In the genomic region with DNA sequence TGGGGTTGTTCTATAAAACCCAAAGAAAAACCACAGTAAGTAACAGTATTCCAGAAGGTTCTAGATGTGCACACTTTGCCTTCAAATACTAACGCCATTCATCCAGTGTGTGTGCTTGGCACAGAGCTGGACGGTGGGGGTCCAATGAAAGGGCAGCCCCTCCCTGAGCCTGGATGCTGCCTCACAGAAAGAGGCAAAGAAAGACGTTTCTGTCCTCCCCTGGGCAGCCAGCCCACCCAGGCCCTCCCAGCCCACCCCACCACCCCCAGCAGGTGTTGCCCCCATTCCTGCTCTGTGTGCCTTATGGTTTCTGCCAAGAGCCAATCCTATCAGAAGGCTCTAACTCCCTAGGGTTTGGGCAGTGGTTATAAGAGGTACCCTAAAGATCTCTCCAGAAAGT, we compare ENCODE assay signal across 12 mouse cellular contexts. TPM values are rescaled to one million over a fixed set of nuclear protein-coding genes. Genes with fewer than 3 reads are reported as not detected.
A peak's percentile ranks its signal among the peaks of the same experiment; 100 is the strongest.
DNase-seq lines count a peak whose midpoint lies in the region; ATAC-seq and TF ChIP-seq lines count a peak whose summit lies in the region.
"Had no signal": no experiment of that assay in that cellular context is flagged by ENCODE, and none has a peak within 500 bp of the region (broad histone marks: within the 10 kb centered on the region; RNA-seq: fewer than 3 reads in every experiment).

No protein-coding gene starts in this region.

- no peak for TF ChIP-seq CTCF in lung, embryonic 14.5 days (IDR thresholded peaks at IDR 0.05; ENCODE audit: low read depth)
- TF ChIP-seq CTCF in embryonic fibroblast, embryonic 13.5 days (IDR thresholded peaks at IDR 0.05; ENCODE audit: borderline replicate concordance, insufficient read depth, low read length) = no peak

- WGBS in heart, embryonic 12.5 days = 62% methylated on average over 3 of the region's 3 CpGs
- 64% methylated on average over 3 of the region's 3 CpGs for WGBS in heart, embryonic 11.5 days (ENCODE audit: insufficient replicate concordance)
- 46% methylated on average over 3 of the region's 3 CpGs for WGBS in lung, embryonic 14.5 days
- 35% methylated on average over 3 of the region's 3 CpGs for WGBS in neural tube, embryonic 15.5 days

- H3K27ac ChIP-seq in heart, embryonic 12.5 days (ENCODE audit: poor library complexity, severe bottlenecking) = no peak overlapping the region; the same call in 1 of the 2 replicates
- no peak overlapping the region for H3K27ac ChIP-seq in heart, embryonic 11.5 days (ENCODE audit: low read depth, low read length)
- peak overlapping the region; percentile 99 for H3K27ac ChIP-seq in lung, embryonic 14.5 days (ENCODE audit: low read depth)
- H3K27ac ChIP-seq in embryonic fibroblast, embryonic 13.5 days (ENCODE audit: insufficient read depth, low read length) = peak overlapping the region; percentile 99
- peak overlapping the region; percentile 72 for H3K27ac ChIP-seq in neural tube, embryonic 15.5 days (replicated peaks)

- H3K9me3 ChIP-seq in heart, embryonic 12.5 days (replicated peaks) = no peaks in the 10 kb centered on the region
- H3K9me3 ChIP-seq in heart, embryonic 11.5 days (replicated peaks; ENCODE audit: control insufficient read depth, low read length) = no peaks in the 10 kb centered on the region
- no peaks in the 10 kb centered on the region for H3K9me3 ChIP-seq in lung, embryonic 14.5 days (ENCODE audit: low read depth, low read length)
- H3K9me3 ChIP-seq in neural tube, embryonic 15.5 days (replicated peaks) = no peaks in the 10 kb centered on the region

- H3K4me3 ChIP-seq in heart, embryonic 12.5 days = no peak overlapping the region
- no peak overlapping the region for H3K4me3 ChIP-seq in heart, embryonic 11.5 days (ENCODE audit: low read depth, low read length)
- 0 out of 2 replicates have a peak overlapping the region, but pooled peaks have one; percentile 1 for H3K4me3 ChIP-seq in lung, embryonic 14.5 days (ENCODE audit: low read depth, low read length)
- no peak overlapping the region for H3K4me3 ChIP-seq in embryonic fibroblast, embryonic 13.5 days (ENCODE audit: insufficient read depth, low read length)
- no peak overlapping the region for H3K4me3 ChIP-seq in neural tube, embryonic 15.5 days (replicated peaks)

- H3K9ac ChIP-seq in heart, embryonic 12.5 days = 0 out of 2 replicates have a peak overlapping the region, but pooled peaks have one; percentile 59
- H3K9ac ChIP-seq in heart, embryonic 11.5 days (ENCODE audit: low read depth, low read length) = no peak overlapping the region
- H3K9ac ChIP-seq in lung, embryonic 14.5 days = no peak overlapping the region
- H3K9ac ChIP-seq in neural tube, embryonic 15.5 days (replicated peaks) = no peak overlapping the region

- H3K4me2 ChIP-seq in heart, embryonic 12.5 days = no peak overlapping the region
- H3K4me2 ChIP-seq in heart, embryonic 11.5 days = no peak overlapping the region
- H3K4me2 ChIP-seq in lung, embryonic 14.5 days = peak overlapping the region; percentile 83; the same call in 1 of the 2 replicates
- no peak overlapping the region for H3K4me2 ChIP-seq in neural tube, embryonic 15.5 days

- no peaks in the 10 kb centered on the region for H3K27me3 ChIP-seq in heart, embryonic 12.5 days (replicated peaks)
- peaks cover 2% of the 10 kb centered on the region; the same call in 1 of the 2 replicates for H3K27me3 ChIP-seq in heart, embryonic 11.5 days (ENCODE audit: control insufficient read depth, insufficient read depth, low read length)
- no peaks in the 10 kb centered on the region for H3K27me3 ChIP-seq in lung, embryonic 14.5 days (ENCODE audit: insufficient read depth, low read length)
- peaks cover 3% of the 10 kb centered on the region; the same call in 1 of the 2 replicates for H3K27me3 ChIP-seq in neural tube, embryonic 15.5 days (replicated peaks)

- no peaks in the 10 kb centered on the region for H3K36me3 ChIP-seq in heart, embryonic 12.5 days
- H3K36me3 ChIP-seq in heart, embryonic 11.5 days (ENCODE audit: control insufficient read depth, insufficient read depth, low read length) = no peaks in the 10 kb centered on the region
- no peaks in the 10 kb centered on the region for H3K36me3 ChIP-seq in lung, embryonic 14.5 days (ENCODE audit: insufficient read depth)
- no peaks in the 10 kb centered on the region for H3K36me3 ChIP-seq in neural tube, embryonic 15.5 days

- H3K4me1 ChIP-seq in heart, embryonic 12.5 days (replicated peaks) = peaks cover 59% of the 10 kb centered on the region
- H3K4me1 ChIP-seq in heart, embryonic 11.5 days (ENCODE audit: control insufficient read depth, insufficient read depth, low read length) = peaks cover 45% of the 10 kb centered on the region
- H3K4me1 ChIP-seq in lung, embryonic 14.5 days (ENCODE audit: insufficient read depth) = peaks cover 40% of the 10 kb centered on the region
- peaks cover 18% of the 10 kb centered on the region for H3K4me1 ChIP-seq in embryonic fibroblast, embryonic 13.5 days (ENCODE audit: control insufficient read depth, insufficient read depth, low read length)
- H3K4me1 ChIP-seq in neural tube, embryonic 15.5 days = peaks cover 57% of the 10 kb centered on the region

- ATAC-seq in heart, embryonic 12.5 days (ENCODE audit: insufficient number of reproducible peaks, low FRiP score) = no peak
- ATAC-seq in heart, embryonic 11.5 days (replicated peaks; ENCODE audit: insufficient number of reproducible peaks, low FRiP score, low TSS enrichment) = no peak
- ATAC-seq in lung, embryonic 14.5 days (ENCODE audit: insufficient read depth) = no peak
- ATAC-seq in neural tube, embryonic 15.5 days (ENCODE audit: low FRiP score) = peak; percentile 22; the same call in 1 of the 2 replicates
- ATAC-seq in frontal cortex, adult (ENCODE audit: low TSS enrichment) = no peak
- ATAC-seq: activated CD4-positive, CD25-positive, alpha-beta regulatory T cell, adult 4 months; CD4-positive, CD25-positive, alpha-beta regulatory T cell, adult 4 months had no signal

- TF ChIP-seq POLR2A in embryonic fibroblast, embryonic 13.5 days (IDR thresholded peaks at IDR 0.05; ENCODE audit: low read depth, low read length) = no peak

- DNase-seq in lung, embryonic 14.5 days = no peak
- no peak for DNase-seq in lung, postnatal 36 days
- DNase-seq in yolk sac, embryonic 10.5 days (ENCODE audit: low spot score) = no peak
- DNase-seq: cerebellum, adult 9-10 months; thymus, adult 2 months had no signal

RNA-seq across cellular contexts. Expression of a gene that starts 28.4 kb away (rescaled TPM):
- 8.2 and 10.0 TPM in 2 replicates for polyA plus RNA-seq in heart, embryonic 12.5 days (2016; fragmentation: Nextera tagmentation; extraction: Ambion mirVana)
- 9.4 and 11.7 TPM in 2 replicates for polyA plus RNA-seq in heart, embryonic 11.5 days (2014; fragmentation: Nextera tagmentation; extraction: Ambion mirVana)
- polyA plus RNA-seq in lung, embryonic 14.5 days (2014; fragmentation: Nextera tagmentation; extraction: Ambion mirVana) = 25.0 and 25.7 TPM in 2 replicates
- 4.7 and 5.2 TPM in 2 replicates for polyA plus RNA-seq in embryonic fibroblast, embryonic 13.5 days (2011; ENCODE audit: insufficient read length, low read depth, missing spikeins)
- 15.0 and 18.2 TPM in 2 replicates for polyA plus RNA-seq in neural tube, embryonic 15.5 days (2015; fragmentation: Nextera tagmentation; extraction: Ambion mirVana)

RNA-seq across cellular contexts. Expression of a gene that starts 49.0 kb away (rescaled TPM):
- 54.0 and 54.6 TPM in 2 replicates for polyA plus RNA-seq in heart, embryonic 12.5 days (2016; fragmentation: Nextera tagmentation; extraction: Ambion mirVana)
- 47.3 and 47.6 TPM in 2 replicates for polyA plus RNA-seq in heart, embryonic 11.5 days (2014; fragmentation: Nextera tagmentation; extraction: Ambion mirVana)
- 112 and 113 TPM in 2 replicates for polyA plus RNA-seq in lung, embryonic 14.5 days (2014; fragmentation: Nextera tagmentation; extraction: Ambion mirVana)
- 152 and 208 TPM in 2 replicates for polyA plus RNA-seq in embryonic fibroblast, embryonic 13.5 days (2011; ENCODE audit: insufficient read length, low read depth, missing spikeins)
- 15.7 and 25.4 TPM in 2 replicates for polyA plus RNA-seq in neural tube, embryonic 15.5 days (2015; fragmentation: Nextera tagmentation; extraction: Ambion mirVana)

Comparison
In these comparisons a context has a peak if more than half of its experiments do, and no peak if none do; other contexts are left out.
1. H3K27ac ChIP-seq: peak in lung, embryonic 14.5 days (single experiment), embryonic fibroblast, embryonic 13.5 days (single experiment) and neural tube, embryonic 15.5 days (single experiment); none in heart, embryonic 12.5 days (single experiment) and heart, embryonic 11.5 days (single experiment).